Mouse (Mus musculus) heart, adult 8-10 months (tissue): ENCODE results near the gene Ncam2. TPM values are rescaled to one million over a fixed set of nuclear protein-coding genes. Genes with fewer than 3 reads are reported as not detected.

Experiments used
- DNase-seq: peaks from one replicate; pipeline ENCODE4 v3.0.0; 2022; ENCODE audit warnings: low spot score
- total RNA-seq, 4 experiments: library from RNA; stranded (reverse); gene quantifications; 2 replicates each; pipeline ENCODE4 v1.2.4; 2022

Ncam2 gene
- under 1 TPM in 2 of 4 experiments, not detected in 2; 0.06 to 0.09 TPM for total RNA-seq

DNA sequence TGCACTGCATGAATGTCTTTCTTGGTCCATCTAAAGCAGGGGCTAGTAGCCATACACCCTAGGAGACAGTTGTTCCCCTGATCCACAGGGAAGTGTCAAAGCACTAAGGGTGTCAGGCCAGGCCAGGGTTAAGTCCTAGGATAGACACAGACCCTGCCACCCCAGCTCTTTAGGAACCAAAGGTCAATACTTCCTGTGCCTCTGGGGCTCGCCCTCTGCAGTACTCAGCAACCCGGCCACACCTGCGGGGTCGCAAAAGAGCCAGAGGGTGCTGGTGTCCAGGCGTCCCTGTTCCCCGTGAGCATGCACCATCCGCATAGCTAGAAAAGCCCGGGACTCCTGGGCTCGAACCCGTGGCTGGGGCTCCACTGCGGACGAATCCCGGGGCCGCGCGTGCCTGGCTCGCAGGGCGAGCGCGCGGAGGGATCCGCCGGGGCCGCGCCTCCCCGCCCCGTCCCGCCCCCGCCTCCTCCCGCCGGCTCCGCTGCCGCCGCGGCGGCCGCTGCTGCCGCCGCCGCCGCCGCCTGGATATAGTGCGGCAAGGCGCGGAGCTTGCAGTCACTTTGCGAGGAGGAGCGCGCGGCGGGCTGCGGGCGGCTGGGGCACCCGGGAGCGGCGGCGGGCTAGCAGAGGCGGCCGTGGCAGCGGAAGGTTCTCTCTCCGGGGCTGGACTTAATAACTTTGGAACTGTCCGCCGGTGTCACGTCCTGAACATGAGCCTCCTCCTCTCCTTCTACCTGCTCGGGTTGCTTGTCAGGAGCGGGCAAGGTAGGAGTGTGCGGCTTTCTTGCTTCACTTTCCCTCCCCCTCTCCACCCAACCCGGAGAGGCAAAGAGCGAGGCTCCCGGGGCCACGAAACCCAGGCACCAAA lies at the start of gene Ncam2:
Gene Ncam2, plus strand, starts transcription at position 497 of the 871 bp plus-strand sequence.
- no peak for DNase-seq

DNA sequence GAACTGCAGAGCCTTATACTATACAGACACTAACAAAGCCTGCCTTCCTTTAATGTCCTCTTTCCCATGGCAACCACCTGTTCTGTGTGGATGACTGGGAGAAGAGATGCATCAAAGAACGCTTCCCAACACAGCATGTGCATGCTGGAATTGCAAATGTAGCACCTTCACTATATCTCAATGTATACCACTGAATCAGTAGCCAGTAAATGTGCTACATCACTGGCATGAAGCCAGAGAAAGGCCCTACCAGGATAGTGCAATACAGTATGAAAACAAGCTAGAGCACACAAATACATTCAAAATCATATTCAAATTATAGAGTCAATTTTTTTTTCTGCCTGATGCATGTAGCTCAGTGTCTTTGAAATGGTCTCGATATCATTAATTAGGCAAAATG lies 29.7 kb upstream of the Ncam2 start:
- DNase-seq, result no peak

DNA sequence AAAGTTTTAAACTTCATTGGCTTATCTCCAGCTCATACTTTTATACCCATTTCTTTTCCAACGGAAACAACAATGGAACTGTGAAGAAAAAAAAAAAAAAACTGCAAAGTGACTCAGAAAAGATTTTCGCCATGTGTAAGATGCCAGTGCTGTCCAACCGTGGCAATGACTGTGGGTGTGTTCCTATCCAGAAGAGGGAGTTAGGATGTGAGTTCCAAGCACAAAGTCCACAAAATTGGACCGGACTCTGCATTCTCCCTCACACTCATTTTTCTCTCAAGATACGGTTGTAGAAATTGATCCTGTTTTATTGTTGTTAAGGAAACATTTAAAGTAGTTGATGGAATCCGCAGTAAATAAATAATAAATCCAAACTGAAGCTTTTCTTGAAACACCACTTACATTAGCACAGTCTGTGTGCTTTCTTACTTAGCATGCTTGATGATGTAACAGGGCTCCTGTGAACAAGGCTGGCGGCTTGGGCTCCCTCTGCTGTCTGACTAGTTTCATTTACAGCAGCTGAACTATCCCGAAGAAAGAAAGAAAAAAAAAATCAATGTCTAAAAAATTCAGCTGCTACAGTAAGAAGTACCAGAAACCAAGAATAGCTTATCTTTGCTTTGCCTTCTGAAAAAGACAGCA lies 25.1 kb upstream of the Ncam2 start:
- DNase-seq, result peak; percentile 4

DNA sequence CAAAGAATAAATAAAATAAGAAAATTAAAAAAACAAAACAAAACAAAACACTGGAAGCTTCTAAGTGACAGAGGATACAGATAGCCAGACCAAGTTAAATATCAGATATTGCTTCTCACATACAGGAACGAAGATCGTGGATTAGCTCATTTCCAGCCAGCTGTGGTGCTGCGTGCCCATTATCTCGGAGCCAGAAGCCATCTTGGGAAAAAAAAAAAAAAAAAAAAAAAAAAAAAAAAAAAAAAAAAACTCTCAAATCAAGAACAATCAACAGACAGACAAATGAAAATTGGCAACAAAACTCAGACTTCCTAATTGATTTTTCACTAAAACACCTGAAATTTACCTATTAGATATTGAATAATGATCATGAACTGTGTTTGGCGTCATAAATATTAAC lies 20.7 kb upstream of the Ncam2 start:
- no peak for DNase-seq

DNA sequence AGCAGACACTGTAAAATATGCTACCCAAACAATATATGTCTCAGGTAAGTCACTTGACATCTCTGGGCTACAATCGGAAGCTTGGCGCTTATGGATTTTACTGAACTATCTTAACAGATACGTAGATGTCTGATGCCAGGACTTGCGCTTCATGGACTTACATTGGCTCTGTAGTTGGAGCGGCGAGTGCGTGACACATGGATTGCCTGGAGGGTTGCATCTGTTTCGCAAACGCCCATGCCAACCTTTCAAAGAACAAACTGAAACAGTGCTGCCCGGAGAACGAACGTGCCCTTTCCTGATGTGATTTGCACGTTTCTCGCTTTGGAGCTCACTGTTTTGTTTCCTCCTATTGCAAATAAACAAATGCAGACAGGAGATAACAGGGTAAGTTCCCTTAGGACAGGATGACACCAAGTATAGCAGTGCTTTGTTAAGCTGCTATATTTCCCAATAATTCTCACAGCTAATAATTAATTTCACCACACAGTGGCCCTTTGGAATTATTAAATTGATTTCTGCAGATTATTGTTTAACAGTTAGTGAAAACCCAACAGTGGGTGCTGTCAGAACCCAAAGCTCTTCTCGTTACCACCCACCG lies 12.8 kb upstream of the Ncam2 start:
- no peak for DNase-seq

DNA sequence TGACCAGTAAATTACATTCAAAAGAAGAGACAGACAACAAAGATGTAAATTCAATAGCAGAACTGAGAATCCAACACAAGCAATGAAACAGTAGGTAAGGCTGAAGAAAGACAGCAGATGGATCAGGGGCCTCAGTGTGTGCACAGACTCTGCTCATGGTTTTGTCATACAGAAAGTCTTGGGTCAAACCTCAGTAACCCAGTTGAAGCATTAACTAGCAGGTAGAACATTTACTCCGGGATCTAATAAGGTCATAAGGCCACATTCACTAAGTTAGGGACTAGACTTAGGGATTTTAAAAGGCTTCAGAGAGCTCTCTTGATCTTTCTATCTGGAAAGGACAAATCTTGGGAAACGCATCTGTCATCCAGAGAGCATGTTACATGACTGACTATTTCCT lies 8.9 kb upstream of the Ncam2 start:
- DNase-seq, result no peak

DNA sequence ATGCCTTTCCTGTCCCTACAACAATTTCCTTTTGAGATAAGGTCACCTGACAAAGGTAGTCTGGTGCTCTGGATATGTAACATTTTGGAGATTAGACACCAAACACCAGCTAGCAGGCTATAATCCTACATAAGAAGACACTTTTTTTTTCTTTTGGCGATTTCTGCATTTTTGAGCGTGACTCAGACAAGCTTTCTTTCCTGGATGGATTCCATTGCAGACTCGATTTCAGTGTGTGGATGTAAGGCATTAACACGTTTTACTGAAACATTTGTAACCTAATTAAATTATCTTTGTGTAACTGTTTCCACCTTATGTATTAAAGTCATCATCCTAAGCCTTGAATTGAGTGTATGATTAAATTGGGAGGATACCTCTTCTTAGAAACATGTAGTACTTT lies 7.9 kb upstream of the Ncam2 start:
- no peak for DNase-seq

DNA sequence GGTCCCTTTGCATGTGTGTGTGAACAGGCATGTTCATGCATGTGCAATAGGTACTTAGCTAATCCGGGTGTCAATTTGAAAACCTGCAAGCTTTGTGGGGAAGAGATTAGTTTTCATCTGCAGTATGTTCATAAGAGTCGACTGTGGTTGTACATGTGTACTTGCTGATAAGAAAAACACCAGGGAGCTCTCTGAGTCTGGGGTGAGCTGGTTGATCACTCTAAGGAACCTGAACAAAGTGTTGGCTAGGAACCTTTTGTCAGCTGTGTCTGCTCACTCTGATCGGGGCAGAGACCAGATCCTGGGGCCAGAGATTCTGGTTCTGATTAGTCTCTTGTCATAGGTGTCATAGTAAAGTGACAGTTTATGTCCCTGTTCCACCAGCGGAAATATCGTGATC lies 1.0 kb upstream of the Ncam2 start:
- DNase-seq, result no peak

DNA sequence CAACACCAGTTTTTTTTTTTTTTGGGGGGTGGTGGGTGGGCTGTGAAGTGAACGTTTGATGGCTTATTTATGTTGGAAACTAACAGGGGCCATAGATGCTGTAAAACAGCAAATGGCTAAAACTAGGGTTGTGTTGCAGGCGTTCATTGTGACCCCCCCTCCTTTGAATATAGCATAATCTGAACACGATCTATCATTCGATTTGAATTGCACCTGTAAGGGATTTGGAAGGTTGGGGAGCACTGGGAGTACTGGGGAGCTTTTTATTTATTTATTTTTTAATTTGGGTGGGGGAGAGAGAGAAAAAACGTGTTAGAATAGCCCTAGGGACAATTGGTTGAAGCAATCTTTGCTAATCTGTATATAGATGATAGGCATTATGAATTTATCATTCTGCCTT lies 974 bp downstream of the Ncam2 start:
- DNase-seq, result no peak

DNA sequence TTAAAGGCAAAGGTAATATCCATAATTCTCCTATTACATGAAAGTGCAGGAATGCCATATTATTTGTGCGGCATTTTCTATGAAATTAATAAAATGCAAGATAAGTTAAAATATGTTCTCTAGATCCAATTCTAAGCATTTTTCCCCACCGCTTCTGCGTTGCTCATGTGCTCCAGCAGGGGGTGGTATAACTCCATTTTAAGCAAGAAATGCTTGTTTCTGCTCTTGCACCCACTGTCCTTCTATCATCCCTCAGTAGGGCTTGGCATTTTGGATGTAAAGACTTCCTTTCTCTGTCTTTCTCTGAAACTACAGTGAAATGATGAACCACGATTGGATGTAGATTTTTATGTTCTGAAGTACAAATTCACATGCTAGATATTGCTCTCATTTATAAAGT lies 1.5 kb downstream of the Ncam2 start:
- peak; percentile 14 for DNase-seq

DNA sequence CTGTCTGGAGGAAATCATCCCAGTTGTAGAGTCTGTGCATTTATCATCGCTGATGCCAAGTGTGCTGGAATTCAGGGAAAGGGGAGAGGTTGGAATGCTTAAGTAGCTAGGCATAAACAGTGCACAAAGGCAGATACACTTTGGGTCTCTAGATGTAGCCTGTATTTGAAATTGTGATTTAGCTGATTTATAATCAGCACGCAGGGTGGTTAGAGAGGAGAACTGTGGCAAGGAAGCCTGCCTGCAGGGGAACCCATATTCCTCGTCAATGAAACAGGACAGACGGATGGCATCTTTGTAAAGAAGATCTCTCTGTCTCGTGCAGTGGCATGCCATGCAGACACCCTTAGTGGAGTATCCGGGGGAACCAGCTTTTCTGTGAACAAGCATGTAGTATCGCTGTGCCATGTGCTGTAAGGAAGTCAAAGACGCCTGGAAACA lies 2.2 kb downstream of the Ncam2 start:
- no peak for DNase-seq

DNA sequence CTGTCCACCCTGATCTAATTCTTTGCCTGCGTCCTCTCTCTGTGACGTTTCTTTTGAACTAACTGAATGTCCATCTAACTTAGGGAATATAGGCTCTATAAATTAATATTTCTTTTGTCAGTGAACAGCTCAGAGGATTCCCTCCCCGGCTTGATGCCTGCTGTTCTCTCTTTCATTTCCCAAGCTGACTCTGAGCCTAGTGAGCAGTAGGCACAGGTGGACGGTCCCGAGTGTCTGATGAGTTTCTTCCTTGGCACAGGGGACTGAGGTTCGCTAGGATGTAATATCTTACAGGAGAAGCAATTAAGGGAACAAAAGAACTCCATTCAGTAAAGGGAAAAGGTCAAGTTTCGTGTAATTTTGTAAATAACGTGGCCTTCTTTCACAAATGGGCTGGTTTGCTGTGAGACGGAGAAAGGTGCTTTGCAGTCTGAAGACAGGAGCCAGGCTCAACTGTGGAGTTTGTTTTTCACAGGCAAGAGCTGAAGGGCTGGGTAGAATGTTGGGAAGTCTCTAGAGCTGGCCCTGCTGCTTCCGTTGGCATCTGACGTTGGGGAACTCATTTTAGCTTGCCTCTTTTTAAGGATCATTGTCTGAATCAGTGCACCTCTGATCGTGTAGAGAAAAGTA lies 4.0 kb downstream of the Ncam2 start:
- no peak for DNase-seq

DNA sequence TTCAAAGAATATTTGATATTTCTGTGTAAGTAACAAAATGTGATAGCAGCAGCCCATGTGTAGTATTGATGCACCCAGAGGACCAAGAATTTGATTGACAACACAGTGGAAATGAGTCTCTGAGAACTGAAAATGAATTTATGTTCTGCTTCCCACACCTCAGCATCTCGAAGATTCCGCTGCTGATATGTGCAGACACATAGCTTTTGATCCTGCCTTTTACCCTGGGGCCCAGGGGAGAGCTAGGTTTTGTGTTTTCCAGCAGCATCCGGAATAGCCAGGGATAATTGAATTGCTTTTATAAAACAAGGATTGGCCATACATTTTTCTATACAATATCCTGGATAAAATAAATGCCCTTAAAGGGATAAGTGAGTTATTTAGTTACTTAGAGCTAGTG lies 20.7 kb downstream of the Ncam2 start:
- no peak for DNase-seq

DNA sequence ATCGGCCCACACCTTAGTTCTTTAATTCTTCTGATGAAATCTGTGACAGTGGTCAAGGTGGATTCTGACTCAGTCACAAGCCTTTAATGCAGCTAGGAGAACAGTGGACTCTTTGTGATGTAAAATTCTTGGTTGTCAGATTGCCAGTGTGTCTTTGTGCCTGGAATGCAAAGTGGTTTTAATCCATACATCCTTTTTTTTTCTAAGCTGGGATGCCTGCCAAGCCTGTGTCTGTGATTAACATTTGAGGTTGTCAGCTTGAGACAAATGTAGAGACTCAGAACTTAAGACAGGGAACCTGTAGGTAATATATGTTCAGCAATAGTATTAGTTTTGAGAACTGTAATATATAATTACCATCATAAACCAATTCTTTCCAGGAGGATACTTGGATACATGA lies 23.3 kb downstream of the Ncam2 start:
- DNase-seq, result no peak

DNA sequence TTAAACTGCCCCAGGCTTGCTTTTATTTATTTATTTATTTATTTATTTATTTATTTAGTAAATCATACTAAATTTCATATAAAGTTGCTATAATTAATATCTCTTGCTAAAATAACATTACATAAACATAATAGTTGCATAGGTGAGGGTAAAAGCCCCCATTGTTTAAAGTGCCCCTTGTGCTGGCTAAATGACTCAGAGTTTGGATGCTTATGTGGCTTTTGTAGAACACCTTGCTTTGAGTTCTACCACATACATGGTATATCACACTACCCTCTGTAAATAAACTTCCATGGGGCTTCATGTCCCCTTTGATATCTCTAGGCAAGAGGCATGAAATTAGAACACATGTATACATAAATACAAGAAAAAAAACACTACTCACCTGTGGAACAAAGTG lies 23.8 kb downstream of the Ncam2 start:
- DNase-seq, result no peak

DNA sequence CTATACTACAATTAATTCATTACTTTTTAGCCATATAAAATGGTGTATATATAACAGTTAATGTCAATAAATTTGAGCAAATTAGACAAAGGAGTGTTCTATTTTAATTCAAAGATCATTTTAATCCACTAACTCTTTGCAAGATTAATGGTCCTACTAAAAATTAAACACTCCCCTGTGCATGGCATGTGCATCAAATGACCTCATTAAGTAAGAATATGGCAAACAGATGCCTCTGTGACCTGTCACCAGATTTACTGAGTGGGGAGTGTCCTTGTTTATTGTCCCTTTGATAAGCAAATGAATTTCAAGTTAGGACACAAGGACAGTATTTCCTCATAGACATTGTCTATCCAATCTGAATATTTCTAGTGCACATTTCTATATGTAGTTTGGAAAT lies 54.4 kb downstream of the Ncam2 start:
- no peak for DNase-seq

DNA sequence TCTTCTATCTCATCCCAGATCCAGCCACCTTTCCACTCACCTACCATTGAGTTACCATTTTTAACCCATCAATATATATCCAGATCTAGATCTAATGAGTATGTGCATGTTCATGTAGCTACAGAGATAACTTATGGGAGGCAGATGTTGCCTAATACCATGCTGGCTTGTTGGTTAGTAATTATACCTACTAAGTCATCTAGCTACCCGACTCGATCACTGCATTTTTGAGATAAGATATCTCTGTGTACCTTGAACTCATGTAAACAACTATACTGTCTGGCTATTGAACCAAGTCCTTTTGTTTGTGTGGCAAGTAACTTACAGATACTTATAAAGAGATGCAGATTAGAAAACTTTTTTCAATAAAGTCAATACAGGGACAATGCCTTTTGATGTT lies 59.9 kb downstream of the Ncam2 start:
- DNase-seq, result no peak

DNA sequence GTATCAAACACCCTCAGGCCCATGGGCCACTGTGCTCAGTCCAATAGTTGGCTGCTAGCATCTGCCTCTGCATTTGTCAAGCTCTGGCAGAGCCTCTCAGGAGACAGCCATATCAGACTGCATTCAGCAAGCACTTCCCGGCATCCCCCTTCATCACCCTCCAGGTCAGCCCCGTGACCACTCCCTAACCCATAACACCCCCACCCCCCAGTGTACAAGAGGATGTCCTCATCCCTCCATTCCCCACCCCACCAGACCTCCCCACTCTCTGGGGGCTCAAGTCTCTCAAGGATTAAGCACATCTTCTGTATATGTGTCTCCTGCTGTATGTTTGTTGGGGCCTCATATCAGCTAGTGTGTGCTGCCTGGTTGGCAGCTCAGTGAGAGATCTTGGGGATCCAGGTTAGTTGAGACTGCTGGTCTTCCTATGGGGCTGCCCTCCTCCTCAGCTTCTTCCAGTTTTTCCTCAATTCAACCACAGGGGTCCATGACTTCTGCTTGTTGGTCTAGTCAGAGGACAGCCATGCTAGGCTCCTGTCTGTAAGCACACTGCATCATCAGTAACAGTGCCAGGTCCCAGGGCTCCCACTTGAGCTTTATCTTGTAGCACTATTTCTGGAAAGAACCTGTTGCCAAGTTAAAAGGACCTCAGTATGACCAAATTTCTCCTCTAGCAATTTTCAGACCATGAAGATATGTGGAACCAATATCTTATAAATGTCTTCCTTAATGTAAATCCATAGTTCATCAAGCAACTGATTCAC lies 73.3 kb downstream of the Ncam2 start:
- peak; percentile 19 for DNase-seq

DNA sequence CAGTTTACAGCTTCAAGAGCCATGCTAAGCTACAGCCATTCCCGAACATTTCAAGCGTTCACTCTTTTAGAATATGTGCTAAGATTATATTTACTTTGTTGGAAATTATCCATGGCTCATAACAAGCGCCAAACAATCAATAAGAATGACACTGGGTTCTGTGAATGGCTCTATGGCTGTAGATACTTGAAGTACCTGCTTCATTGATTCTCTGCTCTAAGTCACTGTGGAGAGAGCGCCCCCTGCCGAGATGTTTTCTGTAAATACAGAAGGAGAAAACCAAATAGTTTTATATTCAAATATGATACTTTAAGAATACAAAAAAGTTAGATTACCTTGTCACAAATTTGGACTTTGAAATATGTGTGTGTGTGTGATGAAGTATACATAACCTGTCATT lies 83.7 kb downstream of the Ncam2 start:
- no peak for DNase-seq

DNA sequence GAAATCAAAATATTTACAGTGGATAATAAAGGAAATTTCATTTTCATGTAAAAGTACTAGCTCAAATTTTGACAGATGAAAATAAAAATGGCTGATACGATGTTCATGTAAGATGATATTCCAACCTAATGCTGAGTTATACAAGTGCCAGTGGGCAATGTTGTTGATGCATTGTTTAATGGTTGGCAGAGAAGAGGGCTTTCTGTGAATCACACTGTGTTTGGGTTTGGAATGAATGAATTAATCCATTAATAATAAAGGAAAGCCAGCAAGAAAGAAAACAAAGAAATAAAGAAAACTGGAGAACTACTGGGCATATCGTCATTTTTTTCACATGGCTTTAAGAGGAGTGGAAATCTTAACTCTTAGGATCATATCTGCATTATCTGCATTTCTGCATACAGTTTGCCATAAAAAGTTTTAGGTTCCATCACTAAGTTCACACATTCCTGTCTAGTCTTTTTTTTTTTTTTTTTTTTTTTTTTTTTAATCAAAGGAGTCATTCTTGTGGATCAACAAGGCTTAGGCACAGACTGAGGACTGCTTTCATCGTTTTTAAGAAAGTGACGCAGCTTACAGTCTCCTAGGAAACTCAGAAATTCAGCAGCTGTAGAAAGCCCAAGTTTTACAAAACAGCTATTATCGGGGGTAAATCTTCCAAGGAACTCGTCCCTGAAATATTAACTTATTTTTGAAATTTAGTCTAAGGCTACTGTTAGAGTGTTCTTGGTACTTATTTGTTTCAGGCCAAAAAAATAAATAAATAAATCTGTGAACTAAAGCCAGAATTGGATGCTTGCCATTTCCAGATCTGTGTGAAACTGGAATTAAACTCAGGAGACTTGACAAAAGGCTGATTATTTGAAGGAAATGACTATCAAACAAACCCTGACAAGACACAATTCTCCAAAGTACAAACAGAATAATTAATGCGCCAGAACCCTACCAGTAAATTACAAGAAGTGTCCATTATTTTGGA lies 84.7 kb downstream of the Ncam2 start:
- DNase-seq, result no peak
